Mouse (Mus musculus) mouse embryonic stem cell (cell line): Measurements from ENCODE around the gene Rras2.

Experiments
- in situ Hi-C, 2 experiments: fragments of 300-500 bp; cut with MboI; formaldehyde crosslinking; loops; 1 replicate in 1 of 2; 3 replicates in 1 of 2; pipeline ENCODE4 v1.14.3; 2019 to 2020; ENCODE audit warnings: low sequenced_read_pairs in 2 of 2, low pct_unique_long_range_greater_than_20kb in 1 of 2, mixed read lengths in 1 of 2; ENCODE audit not compliant: unreplicated experiment in 1 of 2

Gene Rras2

DNA sequence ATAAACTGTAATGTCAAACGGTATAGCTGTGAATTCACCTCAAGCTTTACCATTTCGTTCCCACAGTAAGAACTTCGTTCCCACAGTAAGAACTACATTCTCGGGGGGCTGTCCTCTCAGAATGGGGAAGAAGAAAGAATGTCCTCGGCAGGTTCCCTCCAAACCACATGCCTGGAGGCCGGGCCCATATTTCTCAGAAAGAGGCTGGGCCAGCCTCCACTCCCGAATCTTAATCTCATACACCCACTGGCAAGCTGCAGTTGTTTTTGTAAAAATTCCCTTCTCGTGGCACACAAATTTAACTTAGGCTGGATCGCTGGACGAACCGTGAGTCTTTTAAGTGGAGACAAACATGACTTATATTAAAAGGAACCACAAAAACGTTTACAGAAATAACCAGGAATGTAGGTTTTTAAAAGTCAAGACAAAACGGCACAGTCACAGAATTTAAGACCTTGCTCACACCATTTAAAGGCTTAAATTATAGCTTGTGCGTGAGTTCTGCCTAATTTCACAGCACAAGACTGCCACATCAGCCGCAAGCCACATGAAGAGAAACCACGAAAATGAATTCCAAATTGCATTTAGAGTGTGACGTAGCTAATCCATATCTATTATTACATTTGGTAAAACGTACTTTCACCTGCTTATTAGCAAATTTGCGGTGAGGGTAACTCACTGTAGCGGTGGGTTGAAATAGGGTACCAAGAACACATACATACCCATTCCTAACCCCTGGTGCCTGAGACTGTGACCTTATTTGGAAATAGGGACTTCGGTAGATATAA lies 35.8 kb downstream of the Rras2 start:
- in situ Hi-C loops, result no loop called here

- in situ Hi-C loops, result no loop called here
Observed at GRCm38 (mm10) chr7:114080250-114080649, 37.3 kb downstream of the Rras2 start.

GRCm38 (mm10) chr7:114079343-114079742 lies 38.2 kb downstream of the Rras2 start:
- in situ Hi-C loops, result no loop called here

GRCm38 (mm10) chr7:114074595-114074994 lies 43.0 kb downstream of the Rras2 start:
- in situ Hi-C loops, result loop anchor here in 1 of 2 experiments (25.0 kb wide), 1 partner anchor 138 kb away; no protein-coding TSS in a partner anchor

DNA sequence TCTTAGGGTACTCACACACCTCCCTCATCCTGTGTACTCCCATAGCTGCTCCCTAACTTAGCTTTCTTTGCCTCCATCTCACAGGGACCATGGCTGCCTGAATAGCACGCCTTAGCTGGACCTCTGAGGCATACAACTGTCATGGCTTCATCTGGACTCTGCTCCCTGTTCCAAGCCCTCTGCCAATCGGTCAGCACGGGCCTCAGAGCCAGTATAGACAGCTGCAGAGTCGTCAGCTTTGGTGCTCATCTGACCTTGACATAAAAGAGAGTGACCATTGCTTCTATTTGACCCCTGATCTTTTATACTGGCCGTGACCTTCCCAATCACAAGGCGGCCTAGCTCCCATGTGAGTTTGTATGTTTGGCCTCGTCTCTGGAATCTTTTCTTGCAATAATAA lies 43.4 kb downstream of the Rras2 start:
- in situ Hi-C loops, result loop anchor here in 1 of 2 experiments (25.0 kb wide), 1 partner anchor 138 kb away; no protein-coding TSS in a partner anchor

DNA sequence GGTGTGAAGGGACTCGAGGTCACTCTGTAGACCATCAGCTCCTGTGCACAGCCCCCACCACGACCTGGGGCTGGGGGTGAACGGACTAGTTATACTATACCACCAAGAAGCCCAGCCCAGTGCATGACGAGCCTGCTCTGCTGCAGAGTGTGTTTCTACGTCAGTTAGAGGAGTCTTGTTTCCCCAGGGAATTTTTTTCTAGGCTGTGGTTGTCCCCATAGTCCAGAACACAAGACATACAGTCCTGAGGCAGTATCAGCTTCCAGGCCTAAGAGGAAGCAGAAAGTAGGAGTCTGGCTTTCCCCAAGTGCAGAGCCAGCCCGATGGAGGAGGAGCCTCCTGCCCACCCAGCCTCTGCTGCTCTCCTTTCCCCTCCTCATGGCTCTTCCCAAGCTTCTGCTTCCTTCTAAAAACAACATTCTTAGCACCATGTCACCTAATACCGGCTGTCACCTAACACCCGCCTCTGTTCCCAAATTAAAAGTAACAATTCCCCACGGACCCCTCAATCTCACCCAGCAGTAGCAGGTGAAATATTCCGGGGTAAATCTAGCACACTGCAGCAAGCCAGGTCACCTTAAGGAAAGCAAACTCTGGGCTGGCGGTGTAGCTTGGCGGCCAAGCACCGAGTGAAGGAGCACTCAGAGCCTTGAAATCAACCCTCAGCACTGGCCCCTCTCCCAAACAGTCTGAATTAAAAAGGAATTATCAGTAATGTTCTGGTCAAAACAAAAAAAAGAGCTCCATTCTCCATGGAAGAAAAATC lies 45.5 kb downstream of the Rras2 start:
- in situ Hi-C loops, result loop anchor here in 1 of 2 experiments (25.0 kb wide), 1 partner anchor 140 kb away; no protein-coding TSS in a partner anchor

GRCm38 (mm10) chr7:114071395-114071794 lies 46.2 kb downstream of the Rras2 start:
- in situ Hi-C loops, result loop anchor here in 1 of 2 experiments (25.0 kb wide), 1 partner anchor 141 kb away; no protein-coding TSS in a partner anchor

DNA sequence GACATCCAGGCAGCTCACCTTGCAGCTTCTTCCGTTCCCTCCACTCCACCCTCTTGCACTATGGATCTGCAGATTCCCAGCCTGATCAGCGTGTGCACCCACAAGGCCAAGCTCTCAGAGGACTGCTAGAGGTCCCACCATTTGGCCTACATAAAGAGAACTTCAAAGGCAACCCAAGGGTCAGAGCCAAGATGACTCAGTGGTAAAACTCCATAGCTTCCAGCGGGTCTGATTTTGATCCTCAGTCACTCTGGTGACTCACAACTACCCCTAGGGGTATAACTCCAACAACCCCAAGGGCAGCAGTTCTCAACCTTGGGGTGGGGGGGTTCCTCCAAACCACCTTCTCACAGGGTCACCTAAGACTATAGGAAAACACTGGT lies 47.1 kb downstream of the Rras2 start:
- in situ Hi-C loops, result loop anchor here in 1 of 2 experiments (25.0 kb wide), 1 partner anchor 142 kb away; no protein-coding TSS in a partner anchor

DNA sequence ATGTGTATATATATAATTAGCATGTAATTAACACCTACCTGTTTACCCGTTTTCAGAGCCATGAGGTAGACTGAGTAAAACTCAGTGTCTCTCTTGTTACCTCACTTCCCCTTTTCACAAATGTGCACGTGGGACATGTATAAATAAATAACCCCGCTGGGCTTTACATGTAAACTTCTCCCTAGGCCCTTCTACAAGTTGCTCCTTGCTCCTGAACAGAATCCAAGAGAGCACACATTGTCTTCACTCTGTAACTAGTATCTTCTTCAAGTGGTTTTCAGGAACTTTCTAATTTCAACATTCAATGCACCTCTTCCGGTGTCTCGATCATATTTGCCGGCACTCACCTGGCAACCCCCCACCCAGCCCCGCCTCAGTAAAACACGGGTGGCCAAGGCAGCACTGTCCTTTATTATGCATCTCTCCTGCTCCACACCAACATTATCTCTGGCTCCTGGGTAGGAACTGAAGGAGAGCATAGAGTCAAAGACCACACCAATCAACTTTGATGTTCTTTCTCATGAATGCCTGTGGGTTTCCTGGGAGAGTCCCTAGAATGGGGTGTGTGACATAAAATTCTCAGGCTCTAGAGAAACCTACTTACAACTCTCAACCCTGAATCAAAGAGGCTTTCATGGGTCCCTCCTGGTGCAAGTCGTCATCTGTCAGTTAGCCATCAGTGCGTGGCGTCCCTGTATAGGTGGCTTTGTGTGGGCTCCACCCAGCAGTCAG lies 47.7 kb downstream of the Rras2 start:
- in situ Hi-C loops, result loop anchor here in 1 of 2 experiments (25.0 kb wide), 1 partner anchor 142 kb away; no protein-coding TSS in a partner anchor

- in situ Hi-C loops, result loop anchor here in 1 of 2 experiments (25.0 kb wide), 1 partner anchor 143 kb away; no protein-coding TSS in a partner anchor
Observed at GRCm38 (mm10) chr7:114068956-114069533, 48.5 kb downstream of the Rras2 start.

DNA sequence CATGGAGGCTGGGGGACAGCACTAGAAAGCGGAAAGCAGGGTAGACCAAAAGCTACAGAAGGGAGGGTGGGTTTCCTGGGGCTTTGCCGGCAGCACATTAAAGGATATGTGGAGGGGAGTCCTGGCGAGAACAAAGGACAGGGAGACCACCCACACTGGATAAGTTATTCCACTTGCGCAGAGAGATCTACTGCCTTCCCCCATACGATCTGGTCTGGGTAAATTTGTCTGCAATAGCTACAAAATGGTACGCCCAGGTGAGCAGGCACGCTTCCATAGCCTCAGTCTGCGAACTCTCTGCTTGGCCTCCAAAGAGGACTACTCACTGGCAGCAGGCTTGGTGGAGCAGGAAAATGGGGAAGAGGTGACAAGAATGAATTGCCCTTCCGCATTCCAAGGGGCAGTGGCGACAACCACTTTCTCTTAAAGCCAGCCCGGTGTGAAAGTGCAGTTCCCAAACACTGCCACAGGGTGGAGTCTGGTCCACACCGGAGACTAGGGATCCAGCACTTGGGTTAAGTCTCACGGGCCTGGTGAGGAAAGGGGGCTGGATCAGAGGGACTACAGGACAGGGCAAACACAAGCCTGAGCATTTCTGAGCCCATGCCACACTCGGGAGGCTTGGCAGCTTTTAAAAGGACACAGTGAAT lies 50.9 kb downstream of the Rras2 start:
- in situ Hi-C loops, result loop anchor here in 1 of 2 experiments (25.0 kb wide), 1 partner anchor 146 kb away; no protein-coding TSS in a partner anchor

DNA sequence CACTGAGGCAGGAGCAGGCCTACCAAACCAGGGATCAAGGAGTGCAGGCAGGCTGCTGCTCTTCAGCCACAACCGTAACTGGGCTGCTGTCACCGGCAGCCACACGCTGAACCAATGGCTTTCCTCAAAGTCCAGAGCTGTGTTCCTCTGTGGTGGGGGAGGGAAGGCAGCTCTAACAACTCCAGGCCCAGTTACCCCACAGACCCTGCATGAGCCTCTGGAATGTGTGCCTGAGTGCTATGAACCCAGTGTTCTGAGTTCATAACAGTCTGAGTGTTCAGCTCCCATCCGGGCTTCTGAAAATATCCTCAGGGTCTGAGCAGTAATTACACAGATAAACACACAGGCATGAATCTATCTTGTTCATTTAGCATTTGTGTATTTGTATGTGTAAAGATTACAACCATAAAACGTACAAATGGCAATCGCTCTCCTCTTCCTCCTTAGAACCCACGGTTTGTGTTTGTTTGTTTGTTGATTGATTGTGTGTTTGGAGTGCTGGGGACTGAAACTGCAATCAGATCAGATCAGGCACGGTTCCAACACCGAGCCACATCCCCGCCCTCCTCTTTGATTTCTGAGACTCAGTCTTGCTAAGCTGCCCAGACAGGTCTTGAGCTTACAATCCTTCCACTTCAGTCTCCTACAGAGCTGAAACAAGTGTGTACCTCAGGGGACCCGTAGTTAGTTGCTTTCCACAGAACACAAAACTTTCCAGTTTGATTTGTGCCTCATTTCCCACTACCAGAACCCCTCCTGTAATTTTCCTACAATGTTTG lies 52.0 kb downstream of the Rras2 start:
- in situ Hi-C loops, result loop anchor here in 1 of 2 experiments (25.0 kb wide), 1 partner anchor 147 kb away; no protein-coding TSS in a partner anchor

GRCm38 (mm10) chr7:114063966-114064365 lies 53.6 kb downstream of the Rras2 start:
- in situ Hi-C loops, result loop anchor here in 1 of 2 experiments (25.0 kb wide), 1 partner anchor 148 kb away; no protein-coding TSS in a partner anchor

DNA sequence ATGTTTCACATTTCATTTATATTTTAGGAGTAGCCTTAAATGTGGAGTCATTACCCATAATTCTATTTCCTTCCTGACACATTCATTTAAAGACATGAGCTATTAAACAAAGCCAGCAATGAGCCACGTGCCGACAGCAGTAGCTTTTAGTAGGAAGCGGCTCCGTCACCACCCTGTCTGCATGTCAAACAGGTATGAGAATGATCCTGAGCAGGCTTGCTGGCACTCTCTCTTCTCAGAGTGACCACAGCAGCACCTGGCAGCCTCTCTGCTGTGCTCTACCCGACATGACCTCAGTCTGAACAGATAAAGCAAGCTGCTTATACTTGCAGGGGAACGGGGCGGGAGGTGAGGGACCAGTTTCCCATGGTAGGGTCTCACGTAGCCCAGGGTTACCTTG lies 54.0 kb downstream of the Rras2 start:
- in situ Hi-C loops, result loop anchor here in 1 of 2 experiments (25.0 kb wide), 1 partner anchor 149 kb away; no protein-coding TSS in a partner anchor

GRCm38 (mm10) chr7:114062451-114062850 lies 55.1 kb downstream of the Rras2 start:
- in situ Hi-C loops, result loop anchor here in 1 of 2 experiments (25.0 kb wide), 1 partner anchor 150 kb away; no protein-coding TSS in a partner anchor

DNA sequence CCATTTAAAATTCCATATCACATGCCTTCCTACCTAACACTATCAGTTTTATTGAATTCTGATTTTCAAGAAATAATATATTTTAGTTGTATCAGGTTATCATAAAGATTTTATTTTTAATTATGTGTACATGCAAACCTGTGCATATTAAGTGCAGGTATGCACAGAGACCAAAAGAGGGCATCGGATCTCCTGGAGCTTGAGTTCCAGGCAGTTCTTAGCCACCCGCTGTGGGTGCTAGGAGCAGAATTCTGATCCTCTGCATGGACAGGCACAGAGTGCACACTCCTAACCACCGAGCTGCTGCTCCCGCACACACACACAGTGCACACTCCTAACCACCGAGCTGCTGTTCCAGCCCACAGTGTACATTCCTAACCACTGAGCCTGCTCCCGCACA lies 57.1 kb downstream of the Rras2 start:
- in situ Hi-C loops, result loop anchor here in 1 of 2 experiments (25.0 kb wide), 1 partner anchor 152 kb away; no protein-coding TSS in a partner anchor
